Mouse (Mus musculus): ENCODE results near the gene Slc6a2. TPM values are rescaled to one million over a fixed set of nuclear protein-coding genes. Genes with fewer than 3 reads are reported as not detected.

Slc6a2 gene
- polyA plus RNA-seq, 1 experiment = 0.01 TPM

GRCm38 (mm10) chr8:93043083-93043482 is 83.2 kb downstream of the Slc6a2 start:
- H3K36me3 ChIP-seq (ENCODE audit: control insufficient read depth, insufficient read depth) = no peaks in the 10 kb centered on the region
- no peaks in the 10 kb centered on the region for H3K27me3 ChIP-seq (ENCODE audit: control insufficient read depth, insufficient read depth, insufficient read length)
- no peak overlapping the region for H3ac ChIP-seq (ENCODE audit: control insufficient read depth, insufficient read length)
- TF ChIP-seq TCF3 (IDR thresholded peaks at IDR 0.05; ENCODE audit: insufficient read length, low read depth) (no peak), MYOG (IDR thresholded peaks at IDR 0.05; ENCODE audit: control insufficient read depth in 1 of 3, insufficient read depth in 1 of 3, insufficient read length in 2 of 3, low read depth in 2 of 3) (no peak), POLR2A (IDR thresholded peaks at IDR 0.05; ENCODE audit: insufficient read length, low read depth) (no peak), TCF12 (IDR thresholded peaks at IDR 0.05; ENCODE audit: insufficient read depth, poor library complexity, severe bottlenecking) (no peak), SRF (IDR thresholded peaks at IDR 0.05; ENCODE audit: control insufficient read depth, insufficient read length, low read depth) (no peak), CEBPB (IDR thresholded peaks at IDR 0.05; ENCODE audit: insufficient read depth, poor library complexity, severe bottlenecking) (no peak)
- H3K4me2 ChIP-seq (ENCODE audit: low read depth) = no peak overlapping the region
- no peaks in the 10 kb centered on the region for H3K79me2 ChIP-seq (ENCODE audit: control insufficient read depth, insufficient read depth)
- no peak overlapping the region for H3K4me3 ChIP-seq

GRCm38 (mm10) chr8:93048092-93048491 is 88.2 kb downstream of the Slc6a2 start, which contains the start of gene Ces1a:
Gene Ces1a, minus strand, starts transcription at chr8:93048192.
- no peak within 1 kb of the TSS for H3K4me3 ChIP-seq
- H3K4me2 ChIP-seq (ENCODE audit: low read depth) = no peak within 1 kb of the TSS
- no peaks in the 10 kb centered on the region for H3K36me3 ChIP-seq (ENCODE audit: control insufficient read depth, insufficient read depth)
- no peak for TF ChIP-seq REST (IDR thresholded peaks at IDR 0.05; ENCODE audit: insufficient read depth, insufficient read length)
- TF ChIP-seq USF1 (IDR thresholded peaks at IDR 0.05; ENCODE audit: low read depth) = no peak
- TF ChIP-seq CEBPB (IDR thresholded peaks at IDR 0.05; ENCODE audit: insufficient read depth, poor library complexity, severe bottlenecking) = no peak
- TF ChIP-seq MYOG (IDR thresholded peaks at IDR 0.05; ENCODE audit: control insufficient read depth in 1 of 3, insufficient read depth in 1 of 3, insufficient read length in 2 of 3, low read depth in 2 of 3) = no peak
- TF ChIP-seq TCF12 (IDR thresholded peaks at IDR 0.05; ENCODE audit: insufficient read depth, poor library complexity, severe bottlenecking) = no peak
- no peak for TF ChIP-seq POLR2A (IDR thresholded peaks at IDR 0.05; ENCODE audit: insufficient read length, low read depth)
- H3K27me3 ChIP-seq (ENCODE audit: control insufficient read depth, insufficient read depth, insufficient read length) = no peaks in the 10 kb centered on the region
- no peaks in the 10 kb centered on the region for H3K79me2 ChIP-seq (ENCODE audit: control insufficient read depth, insufficient read depth)
- H3ac ChIP-seq (ENCODE audit: control insufficient read depth, insufficient read length) = no peak within 1 kb of the TSS

- no peaks in the 10 kb centered on the region for H3K79me2 ChIP-seq (ENCODE audit: control insufficient read depth, insufficient read depth)
Measured at GRCm38 (mm10) chr8:93048510-93049416, 88.9 kb downstream of the Slc6a2 start.

More at GRCm38 (mm10) chr8:93048510-93049416, 88.9 kb downstream of the Slc6a2 start:
- Histone ChIP-seq H3ac (ENCODE audit: control insufficient read depth, insufficient read length) (no peak overlapping the region), H3K4me3 (no peak overlapping the region), H3K27me3 (ENCODE audit: control insufficient read depth, insufficient read depth, insufficient read length) (no peaks in the 10 kb centered on the region), H3K36me3 (ENCODE audit: control insufficient read depth, insufficient read depth) (no peaks in the 10 kb centered on the region), H3K4me2 (ENCODE audit: low read depth) (no peak overlapping the region)
- no peak for TF ChIP-seq CEBPB (IDR thresholded peaks at IDR 0.05; ENCODE audit: insufficient read depth, poor library complexity, severe bottlenecking)
- TF ChIP-seq TCF12 (IDR thresholded peaks at IDR 0.05; ENCODE audit: insufficient read depth, poor library complexity, severe bottlenecking) = no peak
- TF ChIP-seq REST (IDR thresholded peaks at IDR 0.05; ENCODE audit: insufficient read depth, insufficient read length) = no peak
- TF ChIP-seq MYOD1 (IDR thresholded peaks at IDR 0.05; ENCODE audit: control insufficient read depth in 1 of 3, insufficient read length in 2 of 3, low read depth in 2 of 3) = no peak
- TF ChIP-seq TCF3 (IDR thresholded peaks at IDR 0.05; ENCODE audit: insufficient read length, low read depth) = no peak
- no peak for TF ChIP-seq MYOG (IDR thresholded peaks at IDR 0.05; ENCODE audit: control insufficient read depth in 1 of 3, insufficient read depth in 1 of 3, insufficient read length in 2 of 3, low read depth in 2 of 3)
- no peak for TF ChIP-seq MAX (IDR thresholded peaks at IDR 0.05; ENCODE audit: low read depth)
- no peak for TF ChIP-seq POLR2A (IDR thresholded peaks at IDR 0.05; ENCODE audit: insufficient read length, low read depth)
- no peak for TF ChIP-seq USF1 (IDR thresholded peaks at IDR 0.05; ENCODE audit: low read depth)
- no peak for TF ChIP-seq SRF (IDR thresholded peaks at IDR 0.05; ENCODE audit: control insufficient read depth, insufficient read length, low read depth)
- TF ChIP-seq POLR2AphosphoS2 (IDR thresholded peaks at IDR 0.05; ENCODE audit: insufficient read length, low read depth) = no peak
- no peak for TF ChIP-seq E2F4 (IDR thresholded peaks at IDR 0.05; ENCODE audit: insufficient read depth)

Other genes starting within 250 kb of the Slc6a2 start
- gene Mmp2, start 132.8 kb upstream of the Slc6a2 start, polyA plus RNA-seq (2012; fragmentation: generic; extraction: Trizol) = 78.8 TPM
- gene Lpcat2, start 104.7 kb upstream of the Slc6a2 start, polyA plus RNA-seq (2012; fragmentation: generic; extraction: Trizol) = 0.08 TPM
- gene Capns2, start 58.7 kb upstream of the Slc6a2 start, polyA plus RNA-seq (2012; fragmentation: generic; extraction: Trizol) = 0.04 TPM
- gene Ces1a, start 88.1 kb downstream of the Slc6a2 start, polyA plus RNA-seq (2012; fragmentation: generic; extraction: Trizol) = 0.16 TPM
- not detected for gene Ces1b, start 119.9 kb downstream of the Slc6a2 start, polyA plus RNA-seq (2012; fragmentation: generic; extraction: Trizol)
- gene Ces1c, start 171.2 kb downstream of the Slc6a2 start, polyA plus RNA-seq (2012; fragmentation: generic; extraction: Trizol) = not detected
- not detected for gene Ces1d, start 237.8 kb downstream of the Slc6a2 start, polyA plus RNA-seq (2012; fragmentation: generic; extraction: Trizol)